Mouse (Mus musculus): Measurements from ENCODE around the gene Setd3.

Setd3 gene

GRCm38 (mm10) chr12:108179246-108179320 lies at the start of gene Setd3:
Gene Setd3 (minus strand): TSS chr12:108179314.
- no peak for DNase-seq (ENCODE audit: low read depth)

- no peak for DNase-seq (ENCODE audit: low read depth)
Measured at GRCm38 (mm10) chr12:108227527-108227926, 48.4 kb upstream of the Setd3 start.

GRCm38 (mm10) chr12:108226941-108227340 lies 47.8 kb upstream of the Setd3 start:
- no peak for DNase-seq (ENCODE audit: low read depth)

GRCm38 (mm10) chr12:108226216-108226615 lies 47.1 kb upstream of the Setd3 start:
- DNase-seq (ENCODE audit: low read depth) = no peak

- no peak for DNase-seq (ENCODE audit: low read depth)
Measured at GRCm38 (mm10) chr12:108225781-108226180, 46.7 kb upstream of the Setd3 start.

- no peak for DNase-seq (ENCODE audit: low read depth)
Measured at GRCm38 (mm10) chr12:108223357-108223756, 44.2 kb upstream of the Setd3 start.

GRCm38 (mm10) chr12:108221712-108222111 lies 42.6 kb upstream of the Setd3 start:
- DNase-seq (ENCODE audit: low read depth) = no peak

GRCm38 (mm10) chr12:108221206-108221605 lies 42.1 kb upstream of the Setd3 start:
- no peak for DNase-seq (ENCODE audit: low read depth)

- DNase-seq (ENCODE audit: low read depth) = no peak
Measured at GRCm38 (mm10) chr12:108220621-108221020, 41.5 kb upstream of the Setd3 start.

- DNase-seq (ENCODE audit: low read depth) = no peak
Measured at GRCm38 (mm10) chr12:108219825-108220616, 40.9 kb upstream of the Setd3 start.

- peak; percentile 45 for DNase-seq (ENCODE audit: low read depth)
Measured at GRCm38 (mm10) chr12:108219163-108219562, 40.0 kb upstream of the Setd3 start.

GRCm38 (mm10) chr12:108217572-108217971 lies 38.5 kb upstream of the Setd3 start:
- peak; percentile 53 for DNase-seq (ENCODE audit: low read depth)

GRCm38 (mm10) chr12:108216611-108217370 lies 37.7 kb upstream of the Setd3 start:
- DNase-seq (ENCODE audit: low read depth) = no peak

GRCm38 (mm10) chr12:108215090-108215489 lies 36.0 kb upstream of the Setd3 start:
- DNase-seq (ENCODE audit: low read depth) = no peak

GRCm38 (mm10) chr12:108213090-108214041 lies 34.3 kb upstream of the Setd3 start:
- DNase-seq (ENCODE audit: low read depth) = no peak

GRCm38 (mm10) chr12:108212476-108212875 lies 33.4 kb upstream of the Setd3 start:
- no peak for DNase-seq (ENCODE audit: low read depth)

- DNase-seq (ENCODE audit: low read depth) = no peak
Measured at GRCm38 (mm10) chr12:108212071-108212470, 33.0 kb upstream of the Setd3 start.

GRCm38 (mm10) chr12:108210623-108211022 lies 31.5 kb upstream of the Setd3 start:
- DNase-seq (ENCODE audit: low read depth) = no peak

- DNase-seq (ENCODE audit: low read depth) = peak; percentile 50
Measured at GRCm38 (mm10) chr12:108208726-108209438, 29.8 kb upstream of the Setd3 start.

GRCm38 (mm10) chr12:108208216-108208615 lies 29.1 kb upstream of the Setd3 start:
- peak; percentile 9 for DNase-seq (ENCODE audit: low read depth)

GRCm38 (mm10) chr12:108206641-108207040 lies 27.5 kb upstream of the Setd3 start:
- peak; percentile 48 for DNase-seq (ENCODE audit: low read depth)

GRCm38 (mm10) chr12:108204978-108205377 lies 25.9 kb upstream of the Setd3 start:
- no peak for DNase-seq (ENCODE audit: low read depth)

All from 416B (cell line).